In genomic region chr4:131728628-131729027, GRCm38 (mm10) we compare ENCODE assay signal across 25 mouse cellular contexts.
"Had no signal": no experiment of that assay in that cellular context is flagged by ENCODE, and none has a peak within 500 bp of the region (broad histone marks: within the 10 kb centered on the region; RNA-seq: fewer than 3 reads in every experiment).

No protein-coding gene starts in this region.

- DNase-seq: forebrain, postnatal 0 days; gastrocnemius, postnatal 14 days; gastrocnemius, postnatal 36 days; heart, adult 18-20 months; heart, postnatal 10 days; heart, postnatal 4 days; kidney, postnatal 14 days; kidney, postnatal 4 days; liver; liver, embryonic 13.5 days had no signal

- H3K9me3 ChIP-seq: heart, embryonic 10.5 days; hindbrain, embryonic 10.5 days; hindbrain, embryonic 12.5 days; intestine, embryonic 15.5 days; limb, embryonic 10.5 days; limb, embryonic 12.5 days; liver, embryonic 13.5 days; liver, embryonic 15.5 days had no signal

- H3K9ac ChIP-seq: forebrain, postnatal 0 days; heart, embryonic 12.5 days; hindbrain, embryonic 12.5 days; hindbrain, embryonic 14.5 days; intestine, embryonic 15.5 days; limb, embryonic 12.5 days; liver, embryonic 13.5 days; liver, embryonic 15.5 days had no signal

- H3K4me1 ChIP-seq: heart, embryonic 10.5 days; heart, embryonic 12.5 days; hindbrain, embryonic 12.5 days; intestine, embryonic 15.5 days; limb, embryonic 10.5 days; limb, embryonic 12.5 days; liver, embryonic 13.5 days; liver, embryonic 15.5 days had no signal

- H3K36me3 ChIP-seq: heart, embryonic 10.5 days; heart, embryonic 12.5 days; hindbrain, embryonic 10.5 days; hindbrain, embryonic 12.5 days; intestine, embryonic 15.5 days; limb, embryonic 10.5 days; limb, embryonic 12.5 days; liver, embryonic 13.5 days; liver, embryonic 15.5 days had no signal

- H3K4me3 ChIP-seq: heart, embryonic 10.5 days; heart, embryonic 12.5 days; hindbrain, embryonic 10.5 days; hindbrain, embryonic 12.5 days; intestine, embryonic 15.5 days; layer of hippocampus, adult 2 months; left cerebral cortex, adult 2 months; limb, embryonic 10.5 days; limb, embryonic 12.5 days; liver, embryonic 13.5 days; liver, embryonic 15.5 days had no signal

- ATAC-seq: forebrain, postnatal 0 days; hindbrain, embryonic 16.5 days; inflammation-experienced regulatory T-cells, adult 6 months; intestine, embryonic 15.5 days; intestine, postnatal 0 days had no signal

- H3K27me3 ChIP-seq: hindbrain, embryonic 12.5 days; intestine, embryonic 15.5 days; liver, embryonic 13.5 days had no signal

- H3K4me2 ChIP-seq: heart, embryonic 12.5 days; hindbrain, embryonic 12.5 days; hindbrain, embryonic 14.5 days; intestine, embryonic 15.5 days; limb, embryonic 12.5 days; liver, embryonic 11.5 days; liver, embryonic 13.5 days; liver, embryonic 15.5 days had no signal

- H3K27ac ChIP-seq: heart, embryonic 10.5 days; hindbrain, embryonic 10.5 days; hindbrain, embryonic 12.5 days; hindbrain, embryonic 14.5 days; intestine, embryonic 15.5 days; layer of hippocampus, adult 2 months; left cerebral cortex, adult 2 months; limb, embryonic 10.5 days; limb, embryonic 12.5 days; liver, embryonic 13.5 days; liver, embryonic 15.5 days had no signal
